Mouse (Mus musculus) bone marrow, adult 2 months (tissue): ENCODE results near the gene Disp1.

Experiments used
- CTCF ChIP-seq: fragments of 200-500 bp; IDR thresholded peaks from 2 replicates; pipeline ENCODE4 v1.5.1; 2011; ENCODE audit warnings: low read length, control low read depth; ENCODE audit not compliant: control insufficient read depth, insufficient read depth
- POLR2A ChIP-seq: fragments of 200-500 bp; IDR thresholded peaks from 2 replicates; pipeline ENCODE4 v1.6.1; 2011; ENCODE audit warnings: low read depth, mild to moderate bottlenecking, control low read depth, low read length, borderline replicate concordance; ENCODE audit not compliant: control insufficient read depth

- no peak for TF ChIP-seq POLR2A
- no peak for TF ChIP-seq CTCF
Measured at GRCm38 (mm10) chr1:183267666-183268065, 46.3 kb upstream of the Disp1 start.
